In genomic region chr10:62500088-62500915, GRCm38 (mm10) we compare ENCODE assay signal across 8 mouse cellular contexts. TPM values are rescaled to one million over a fixed set of nuclear protein-coding genes. Genes with fewer than 3 reads are reported as not detected.
A peak's percentile ranks its signal among the peaks of the same experiment; 100 is the strongest.
DNase-seq lines count a peak whose midpoint lies in the region; ATAC-seq and TF ChIP-seq lines count a peak whose summit lies in the region.

No protein-coding gene starts in this region.

- no peaks in the 10 kb centered on the region; the same call in 1 of the 2 replicates for H3K4me1 ChIP-seq in liver, adult 2 months (ENCODE audit: control insufficient read depth, insufficient read depth, low read length)

- peak; percentile 51 for ATAC-seq in monocyte, adult 5-6 weeks (replicated peaks; ENCODE audit: insufficient number of reproducible peaks, low FRiP score, low TSS enrichment, poor library complexity, severe bottlenecking)

- intact Hi-C loops in gastrocnemius, postnatal 14 days (cut with DNase I; ENCODE audit: low total_unique reads) = loop anchor here (2.0 kb wide), 1 partner anchor 50 kb away; no protein-coding TSS in a partner anchor

- peak; percentile 39 for DNase-seq in left cerebral cortex, adult 11 months (ENCODE audit: low spot score)
- DNase-seq in left cerebral cortex, adult 8-10 months (ENCODE audit: low spot score in 2 of 2) = no peak
- DNase-seq in cerebellum, postnatal 36 days = peak; percentile 34 to 57
- peak; percentile 49 for DNase-seq in gastrocnemius, postnatal 14 days
- DNase-seq in kidney, adult 9 months = peak; percentile 77
- peak; percentile 54 for DNase-seq in liver, adult 2 months (ENCODE audit: extremely low read depth, low read depth, low spot score)
- DNase-seq in spleen, postnatal 14 days (ENCODE audit: low spot score in 2 of 2) = peak; percentile 27 to 62

- peak; percentile 82 for TF ChIP-seq CTCF in liver, adult 2 months (IDR thresholded peaks at IDR 0.05; ENCODE audit: low read depth, low read length)

- no peak overlapping the region for H3K9ac ChIP-seq in liver, adult 2 months (ENCODE audit: low read depth, low read length)

- 17% methylated on average over 15 of the region's 15 CpGs for WGBS in liver, adult 2 months

- H3K4me3 ChIP-seq in liver, adult 2 months (ENCODE audit: insufficient read depth, low read depth, low read length) = no peak overlapping the region

- H3K27ac ChIP-seq in liver, adult 2 months (replicated peaks; ENCODE audit: insufficient read depth, low read depth, low read length) = no peak overlapping the region

- no peaks in the 10 kb centered on the region for H3K27me3 ChIP-seq in liver, adult 2 months (ENCODE audit: control insufficient read depth, insufficient read depth, low read length)

- peaks cover 3% of the 10 kb centered on the region; the same call in 1 of the 2 replicates for H3K79me2 ChIP-seq in liver, adult 2 months (ENCODE audit: control insufficient read depth, insufficient read depth, low read length)

- no peaks in the 10 kb centered on the region for H3K36me3 ChIP-seq in liver, adult 2 months (ENCODE audit: control insufficient read depth, insufficient read depth, low read length)

- no peak for TF ChIP-seq POLR2A in liver, adult 2 months (IDR thresholded peaks at IDR 0.05; ENCODE audit: extremely low read depth, insufficient read depth, low read length)

RNA-seq across cellular contexts. Expression of gene Vps26a, which starts 13.7 kb away (rescaled TPM):
- 10 to 100 TPM; 47.3 to 54.9 (median 51.6) TPM for total RNA-seq in left cerebral cortex, adult 8-10 months (2022)
- 10 to 100 TPM; 26.3 to 26.6 TPM for total RNA-seq in gastrocnemius, postnatal 14 days (2021)
- 34.1 and 39.7 TPM in 2 replicates for total RNA-seq in liver, adult 2 months (2014; rRNA removed)
- polyA plus RNA-seq in liver, adult 2 months (2012; rRNA removed) = 7.2 and 7.7 TPM in 2 replicates
- 86.6 to 110 TPM (median 102 TPM) in 3 replicates for total RNA-seq in monocyte, adult 5-6 weeks (2017)

RNA-seq across cellular contexts. Expression of gene Srgn, which starts 26.9 kb away (rescaled TPM):
- total RNA-seq in left cerebral cortex, adult 8-10 months (2022) = 10 to 100 TPM in 2 of 4 experiments, 1 to 10 TPM in 2; 7.4 to 18.7 (median 11.6) TPM
- total RNA-seq in gastrocnemius, postnatal 14 days (2021) = 10 to 100 TPM; 11.8 to 14.0 TPM
- 11.9 and 15.9 TPM in 2 replicates for total RNA-seq in liver, adult 2 months (2014; rRNA removed)
- polyA plus RNA-seq in liver, adult 2 months (2012; rRNA removed) = 4.3 and 5.0 TPM in 2 replicates
- total RNA-seq in monocyte, adult 5-6 weeks (2017) = 1,192 to 2,405 TPM (median 1,864 TPM) in 3 replicates

RNA-seq across cellular contexts. Expression of gene Supv3l1, which starts 50.8 kb away (rescaled TPM):
- 10 to 100 TPM; 23.0 to 33.5 (median 27.6) TPM for total RNA-seq in left cerebral cortex, adult 8-10 months (2022)
- 10 to 100 TPM; 16.3 to 17.6 TPM for total RNA-seq in gastrocnemius, postnatal 14 days (2021)
- 18.8 and 19.1 TPM in 2 replicates for total RNA-seq in liver, adult 2 months (2014; rRNA removed)
- 10.5 and 12.1 TPM in 2 replicates for polyA plus RNA-seq in liver, adult 2 months (2012; rRNA removed)
- total RNA-seq in monocyte, adult 5-6 weeks (2017) = 15.0 to 22.7 TPM (median 21.4 TPM) in 3 replicates

RNA-seq across cellular contexts. Expression of gene 4930507D05Rik, which starts 51.0 kb away (rescaled TPM):
- 1 to 10 TPM in 2 of 4 experiments, under 1 TPM in 2; 0.81 to 1.8 (median 1.0) TPM for total RNA-seq in left cerebral cortex, adult 8-10 months (2022)
- total RNA-seq in gastrocnemius, postnatal 14 days (2021) = under 1 TPM; 0.16 to 0.23 TPM
- 0.09 and 0.27 TPM in 2 replicates for total RNA-seq in liver, adult 2 months (2014; rRNA removed)
- 0.12 TPM in 1 of 2 replicates, not detected in the other for polyA plus RNA-seq in liver, adult 2 months (2012; rRNA removed)
- not detected in 3 replicates for total RNA-seq in monocyte, adult 5-6 weeks (2017)

Comparison
In these comparisons a context has a peak if more than half of its experiments do, and no peak if none do; other contexts are left out.
1. DNase-seq: peak in left cerebral cortex, adult 11 months (single experiment), cerebellum, postnatal 36 days (2 of 2), gastrocnemius, postnatal 14 days (single experiment), kidney, adult 9 months (single experiment), liver, adult 2 months (single experiment) and spleen, postnatal 14 days (2 of 2); none in left cerebral cortex, adult 8-10 months (0 of 2).
2. RNA of gene Srgn, which starts 26.9 kb away (total RNA-seq): 1,192 to 2,405 TPM in monocyte, adult 5-6 weeks; 11.9 to 15.9 TPM in liver, adult 2 months, 7.4 to 18.7 TPM in left cerebral cortex, adult 8-10 months and 11.8 to 14.0 TPM in gastrocnemius, postnatal 14 days; every median in the first group is over 10 times any median in the second.